Mouse (Mus musculus) layer of hippocampus, postnatal 25 days (tissue): ENCODE measurements around the gene Cenpp. TPM values are rescaled to one million over a fixed set of nuclear protein-coding genes. Genes with fewer than 3 reads are reported as not detected.

Source experiments
- total RNA-seq, 2 experiments: library from RNA; stranded (reverse); gene quantifications; 2 replicates each; pipeline ENCODE4 v1.2.3; 2021

The Cenpp gene
- total RNA-seq, 2 experiments from 2014 or later, result 1.2 to 2.1 TPM

Other genes starting within 250 kb of the Cenpp start
- gene Ippk, start 231.5 kb downstream of the Cenpp start, total RNA-seq, result 10 to 100 TPM; 29.8 to 31.1 TPM
- 1 to 10 TPM in 1 of 2 experiments, under 1 TPM in 1; 0.85 to 1.9 TPM for gene Tes3-ps, start 159.5 kb downstream of the Cenpp start, total RNA-seq
- gene Ecm2, start 148.0 kb downstream of the Cenpp start, total RNA-seq, result 1 to 10 TPM; 4.7 to 5.3 TPM
- 1 to 10 TPM; 1.4 to 1.6 TPM for gene Aspn, start 108.3 kb downstream of the Cenpp start, total RNA-seq
- under 1 TPM in 1 of 2 experiments, not detected in 1; 0.57 TPM for gene Omd, start 70.3 kb downstream of the Cenpp start, total RNA-seq
- gene Ogn, start 44.7 kb downstream of the Cenpp start, total RNA-seq, result 1 to 10 TPM; 2.5 to 2.9 TPM
- gene Nol8, start 293 bp upstream of the Cenpp start, total RNA-seq, result 10 to 100 TPM; 29.3 to 30.7 TPM
- gene Iars, start 29.3 kb upstream of the Cenpp start, total RNA-seq, result 10 to 100 TPM; 68.7 to 69.9 TPM
- gene Gm30302, start 146.2 kb upstream of the Cenpp start, total RNA-seq, result not detected